Mouse (Mus musculus) gastrocnemius, adult 2 months (tissue): ENCODE measurements around the gene Gm45716. TPM values are rescaled to one million over a fixed set of nuclear protein-coding genes. Genes with fewer than 3 reads are reported as not detected.
A peak's percentile ranks its signal among the peaks of the same experiment; 100 is the strongest.

Experiments
- DNase-seq: peaks from one replicate; pipeline ENCODE4 v3.0.0; 2022
- H3K27ac ChIP-seq: fragments of 200-600 bp; 2 replicates; pipeline ENCODE4 v1.8.1; 2022; ENCODE audit warnings: mild to moderate bottlenecking
- H3K4me3 ChIP-seq: fragments of 200-600 bp; 2 replicates; pipeline ENCODE4 v1.8.1; 2022; ENCODE audit warnings: mild to moderate bottlenecking, moderate library complexity
- CTCF ChIP-seq: fragments of 200-600 bp; IDR thresholded peaks from 2 replicates; pipeline ENCODE4 v1.8.1; 2022; ENCODE audit warnings: antibody characterized with exemption, mild to moderate bottlenecking, moderate library complexity
- intact Hi-C: fragments of 180-260 bp; cut with DNase I; formaldehyde crosslinking; loops from one replicate; pipeline ENCODE4 v1.15.1; 2025
- long read RNA-seq, 2 experiments: library from polyadenylated mRNA; stranded (forward); transcript quantifications; one replicate each; pipeline ENCODE4 v2.0.0; 2021
- total RNA-seq, 2 experiments: library from RNA; stranded (reverse); gene quantifications; 2 replicates each; pipeline ENCODE4 v1.2.3; 2021

Gene Gm45716
- 1 to 10 TPM; 1.2 to 2.7 TPM for total RNA-seq
- long read RNA-seq, experiment 1, partial matches to known transcripts, result 5 of 5 reads
- long read RNA-seq, experiment 1, other reads (novel, unspliced or antisense), result 0 of 5 reads
- long read RNA-seq, experiment 2, partial matches to known transcripts, result 5 of 5 reads
- long read RNA-seq, experiment 2, other reads (novel, unspliced or antisense), result 0 of 5 reads

GRCm38 (mm10) chr11:90187441-90187840 is at the start of gene Gm45716:
Gene Gm45716 (plus strand): TSS chr11:90187683.
- DNase-seq, result no peak
- TF ChIP-seq CTCF, result no peak
- H3K4me3 ChIP-seq, result no peak within 1 kb of the TSS
- H3K27ac ChIP-seq, result no peak within 1 kb of the TSS
- intact Hi-C loops, result loop anchor here (5.0 kb wide), 1 partner anchor 60 kb away; the partner anchor contains the start of gene Mmd

DNA sequence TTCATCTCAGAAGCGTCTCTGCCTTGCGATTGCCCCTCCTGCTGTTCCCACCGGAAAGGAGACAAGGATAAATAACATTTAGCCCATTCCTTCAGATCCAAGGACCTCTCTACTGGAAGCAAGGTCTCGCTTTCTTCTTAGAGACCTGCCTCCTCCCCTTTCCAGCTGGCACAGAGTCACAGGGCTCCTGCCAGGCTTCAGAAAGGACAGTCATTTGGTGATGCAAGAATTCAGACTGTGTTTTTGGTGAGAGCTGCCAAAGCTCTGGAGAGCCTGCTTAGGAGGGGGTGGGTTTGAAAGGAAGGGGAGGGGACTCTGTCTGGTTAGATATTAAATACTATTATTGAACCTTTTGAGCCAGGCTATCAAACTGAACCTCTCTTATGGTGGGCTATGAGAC is 45.1 kb upstream of the Gm45716 start:
- Histone ChIP-seq H3K4me3 (peak overlapping the region; percentile 40), H3K27ac (peak overlapping the region; percentile 85)
- intact Hi-C loops, result no loop called here
- no peak for TF ChIP-seq CTCF
- DNase-seq, result peak; percentile 93

- TF ChIP-seq CTCF, result no peak
- intact Hi-C loops, result no loop called here
- H3K27ac ChIP-seq, result peak overlapping the region; percentile 85
- peak; percentile 51 for DNase-seq
- peak overlapping the region; percentile 40 for H3K4me3 ChIP-seq
Observed at GRCm38 (mm10) chr11:90142936-90143335, 44.5 kb upstream of the Gm45716 start.

GRCm38 (mm10) chr11:90146086-90146860 is 41.2 kb upstream of the Gm45716 start:
- intact Hi-C loops, result no loop called here
- peak overlapping the region; percentile 63 for H3K27ac ChIP-seq
- no peak overlapping the region for H3K4me3 ChIP-seq
- DNase-seq, result peak; percentile 57
- TF ChIP-seq CTCF, result no peak

- H3K4me3 ChIP-seq, result no peak overlapping the region
- DNase-seq, result no peak
- no peak for TF ChIP-seq CTCF
- intact Hi-C loops, result no loop called here
- no peak overlapping the region for H3K27ac ChIP-seq
Observed at GRCm38 (mm10) chr11:90155066-90155465, 32.4 kb upstream of the Gm45716 start.

DNA sequence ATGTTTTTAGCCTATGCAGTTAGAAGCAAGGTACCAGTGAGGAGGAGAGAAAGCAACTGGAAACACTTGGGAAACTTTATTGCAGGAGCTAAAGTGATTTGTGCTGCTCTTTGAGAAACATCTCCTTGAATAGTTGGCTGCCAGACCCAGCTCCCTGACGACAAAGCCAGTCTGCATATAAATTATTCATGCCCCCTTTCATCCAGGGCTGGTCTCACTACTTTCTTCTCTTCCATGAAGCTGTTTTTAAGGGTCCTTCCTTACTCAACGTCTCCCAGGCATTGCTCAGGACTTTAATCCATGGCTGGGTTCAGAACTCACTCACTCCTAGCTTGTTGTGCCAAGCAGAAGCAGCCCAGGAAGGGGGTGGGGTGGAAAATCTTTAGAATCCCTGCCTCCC is 32.0 kb upstream of the Gm45716 start:
- intact Hi-C loops, result no loop called here
- no peak for DNase-seq
- Histone ChIP-seq H3K27ac (no peak overlapping the region), H3K4me3 (no peak overlapping the region)
- TF ChIP-seq CTCF, result no peak

DNA sequence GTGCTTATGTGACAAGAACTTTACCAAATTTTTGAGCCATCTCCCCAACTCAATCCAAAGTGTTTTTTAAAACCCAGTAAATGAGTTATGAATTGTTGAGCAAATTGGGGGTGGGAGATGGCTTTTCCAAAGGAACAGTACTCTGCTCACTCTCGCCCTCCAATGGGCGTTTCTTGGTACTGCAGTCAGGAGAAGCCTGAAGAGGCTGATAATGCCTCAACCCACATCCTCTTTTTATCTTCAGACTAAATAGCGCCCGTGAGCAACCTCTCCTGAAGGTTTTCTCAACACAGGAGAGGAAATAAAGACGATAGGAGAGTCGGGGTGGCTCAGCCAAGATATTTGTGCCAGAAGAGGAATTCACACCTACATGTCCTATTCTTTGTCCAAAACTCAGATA is 19.7 kb upstream of the Gm45716 start:
- intact Hi-C loops, result loop anchor here (5.0 kb wide), 1 partner anchor 70 kb away; no protein-coding TSS in a partner anchor
- peak; percentile 33 for DNase-seq

GRCm38 (mm10) chr11:90168338-90169065 is 19.0 kb upstream of the Gm45716 start:
- no peak overlapping the region for H3K4me3 ChIP-seq
- TF ChIP-seq CTCF, result peak; percentile 55
- DNase-seq, result no peak
- intact Hi-C loops, result loop anchor here (1.0 to 5.0 kb wide), 3 partner anchors 71 to 149 kb away; no protein-coding TSS in a partner anchor
- H3K27ac ChIP-seq, result peak overlapping the region; percentile 73

More for the DNA sequence above, 19.7 kb upstream of the Gm45716 start:
- H3K27ac ChIP-seq, result no peak overlapping the region
- no peak overlapping the region for H3K4me3 ChIP-seq
- peak; percentile 67 for TF ChIP-seq CTCF

DNA sequence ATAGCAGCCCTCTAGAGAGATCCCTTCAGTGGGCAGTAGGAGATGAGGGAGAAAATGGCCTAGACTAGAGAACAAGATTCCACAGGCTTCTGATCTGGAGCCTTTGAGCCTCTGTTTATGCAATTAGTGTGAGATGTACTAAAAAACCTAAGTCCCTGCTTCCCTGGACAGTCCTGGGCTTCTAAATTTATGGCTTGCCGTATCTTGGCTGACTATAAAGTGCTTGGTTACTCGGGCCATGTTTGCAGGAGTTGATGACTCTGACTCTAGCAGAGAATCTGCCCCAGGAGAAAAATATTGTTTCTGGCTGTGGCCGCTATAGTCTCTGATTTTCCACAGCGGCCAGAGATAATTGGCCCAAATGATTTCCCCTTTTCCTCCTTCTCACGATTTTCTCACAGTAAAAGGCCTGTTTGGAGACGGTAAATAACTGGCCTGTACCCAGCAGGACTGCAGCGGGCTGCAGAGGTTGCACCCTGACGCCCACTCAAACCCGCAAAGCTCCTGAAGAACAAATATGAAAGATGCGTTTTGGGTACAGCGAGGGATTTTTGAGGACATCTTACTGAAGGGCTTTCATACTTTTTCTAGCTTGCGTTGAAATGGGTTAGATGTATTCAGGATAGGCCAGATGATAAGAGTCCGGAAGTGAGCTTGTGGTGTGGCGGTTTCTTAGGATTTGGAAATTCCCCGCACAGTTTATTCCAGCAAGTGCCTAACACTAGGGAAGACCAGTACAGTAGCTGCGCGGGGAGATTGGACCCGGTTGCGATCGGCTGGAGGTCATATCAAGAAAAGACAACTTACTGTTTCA is 18.1 kb upstream of the Gm45716 start:
- H3K4me3 ChIP-seq, result peak overlapping the region; percentile 64
- intact Hi-C loops, result loop anchor here (1.0 to 5.0 kb wide), 4 partner anchors 72 to 180 kb away; no protein-coding TSS in a partner anchor
- peak overlapping the region; percentile 73 for H3K27ac ChIP-seq
- DNase-seq, result peak; percentile 28
- no peak for TF ChIP-seq CTCF

DNA sequence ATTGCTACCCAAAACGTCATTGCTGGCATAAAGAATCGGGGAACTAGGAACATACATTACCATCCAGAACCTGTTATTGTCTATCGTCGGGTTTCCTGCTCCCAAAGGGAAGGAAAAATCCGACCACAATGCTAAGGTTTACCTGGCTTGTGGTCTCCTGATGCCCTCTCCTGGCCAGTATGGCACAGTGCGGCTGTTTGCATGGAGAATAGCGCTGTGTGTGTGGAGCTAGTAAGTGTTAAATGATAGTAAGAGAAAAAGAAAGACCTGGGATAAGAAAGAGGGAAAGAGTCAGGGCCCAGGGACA is 17.5 kb upstream of the Gm45716 start:
- Histone ChIP-seq H3K4me3 (peak overlapping the region; percentile 64), H3K27ac (peak overlapping the region; percentile 73)
- intact Hi-C loops, result loop anchor here (1.0 kb wide), 1 partner anchor 181 kb away; no protein-coding TSS in a partner anchor
- TF ChIP-seq CTCF, result no peak; the same call in 1 of the 2 replicates
- DNase-seq, result peak; percentile 58

DNA sequence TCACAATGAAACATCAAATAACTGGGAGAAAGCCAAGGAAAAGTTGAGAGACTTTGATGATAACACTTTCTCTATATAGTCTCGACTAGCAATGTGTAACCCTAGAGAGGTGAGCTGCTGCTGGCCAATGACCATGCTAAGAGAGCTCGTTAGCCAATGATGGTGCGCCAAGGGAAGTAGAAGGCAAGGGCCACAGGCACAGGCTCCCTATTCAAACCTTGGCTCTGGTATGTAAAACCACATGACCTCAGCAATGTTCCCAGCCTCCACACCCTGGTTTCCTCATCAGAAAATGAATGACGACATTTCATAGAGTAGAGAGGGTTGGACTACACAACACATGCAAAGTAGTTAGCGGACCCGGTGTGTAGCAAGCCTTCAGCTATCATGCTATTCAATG is 15.2 kb upstream of the Gm45716 start:
- no peak for TF ChIP-seq CTCF
- H3K27ac ChIP-seq, result no peak overlapping the region
- no peak for DNase-seq
- H3K4me3 ChIP-seq, result no peak overlapping the region
- intact Hi-C loops, result no loop called here
